Mouse (Mus musculus) forebrain, embryonic 14.5 days (tissue): Measurements from ENCODE around the gene Cux2. TPM values are rescaled to one million over a fixed set of nuclear protein-coding genes. Genes with fewer than 3 reads are reported as not detected.

Source experiments
- ATAC-seq: fragments of 200-750 bp; cut with Nextera tagmentation; 2 replicates; pipeline ENCODE4 v1.8.0; 2017; ENCODE audit warnings: mild to moderate bottlenecking, moderate library complexity
- DNase-seq: peaks from one replicate; pipeline ENCODE4 v3.0.0-alpha.2; 2015; ENCODE audit warnings: low spot score
- H3K27ac ChIP-seq: fragments of 300-500 bp; sonication (generic); 2 replicates; pipeline ENCODE4 v1.5.1; 2014; ENCODE audit warnings: low read depth, mild to moderate bottlenecking, control low read depth, low read length, moderate library complexity
- H3K27me3 ChIP-seq: fragments of 300-500 bp; sonication (generic); replicated peaks from 2 replicates; pipeline ENCODE4 v1.6.1; 2014; ENCODE audit warnings: low read length, control low read depth, mixed read lengths; ENCODE audit not compliant: control insufficient read depth, insufficient read depth
- H3K36me3 ChIP-seq: fragments of 300-500 bp; sonication (generic); 2 replicates; pipeline ENCODE4 v1.6.1; 2014; ENCODE audit warnings: low read length, control low read depth; ENCODE audit not compliant: control insufficient read depth, insufficient read depth
- H3K4me1 ChIP-seq: fragments of 300-500 bp; sonication (generic); 2 replicates; pipeline ENCODE4 v1.6.1; 2014; ENCODE audit warnings: antibody characterized with exemption, low read length, control low read depth; ENCODE audit not compliant: control insufficient read depth, insufficient read depth
- H3K4me2 ChIP-seq: fragments of 300-500 bp; sonication (generic); 2 replicates; pipeline ENCODE4 v1.6.1; 2014; ENCODE audit warnings: mild to moderate bottlenecking, control low read depth, low read length
- H3K4me3 ChIP-seq: fragments of 300-500 bp; sonication (generic); 2 replicates; pipeline ENCODE4 v1.5.1; 2014; ENCODE audit warnings: low read depth, low read length, control low read depth
- H3K9ac ChIP-seq: fragments of 300-500 bp; sonication (generic); 2 replicates; pipeline ENCODE4 v1.6.1; 2014; ENCODE audit warnings: mild to moderate bottlenecking, low read length, control low read depth, moderate library complexity
- H3K9me3 ChIP-seq: fragments of 300-500 bp; sonication (generic); replicated peaks from 2 replicates; pipeline ENCODE4 v1.6.1; 2016; ENCODE audit warnings: low read length, control low read depth, mixed read lengths; ENCODE audit not compliant: control insufficient read depth
- WGBS: fragments of 180-500 bp; shearing (Covaris S2); extraction: QIAGEN DNeasy Blood & Tissue Kit; methylation state at CpG from one replicate; pipeline ENCODE4 v1.1.7; 2014; 5-methylcytosine and 5-hydroxymethylcytosine counted together
- polyA plus RNA-seq: library from polyadenylated mRNA; unstranded; fragments of >200 nt; fragmentation: Nextera tagmentation; extraction: Ambion mirVana; gene quantifications from 2 replicates; pipeline ENCODE4 v1.2.1, GENCODE M21; 2014

Gene Cux2
- polyA plus RNA-seq, 1 experiment from 2014 or later, result 16.7 TPM

GRCm38 (mm10) chr5:121895117-121895756, 154.7 kb downstream of the Cux2 start:
- WGBS, result 22% methylated on average over 24 of the region's 24 CpGs
- Histone ChIP-seq H3K4me2 (peak overlapping the region; percentile 20), H3K27ac (peak overlapping the region; percentile 75), H3K27me3 (no peaks in the 10 kb centered on the region), H3K4me3 (no peak overlapping the region), H3K36me3 (no peaks in the 10 kb centered on the region), H3K9ac (peak overlapping the region; percentile 43; the same call in 1 of the 2 replicates), H3K4me1 (peaks cover 16% of the 10 kb centered on the region), H3K9me3 (no peaks in the 10 kb centered on the region)
- peak; percentile 89 for DNase-seq
- peak; percentile 70 for ATAC-seq

- WGBS, result 42% methylated on average over 10 of the region's 10 CpGs
- Histone ChIP-seq H3K4me2 (peak overlapping the region; percentile 20), H3K4me1 (peaks cover 22% of the 10 kb centered on the region), H3K4me3 (no peak overlapping the region), H3K9me3 (no peaks in the 10 kb centered on the region), H3K27ac (peak overlapping the region; percentile 75), H3K27me3 (no peaks in the 10 kb centered on the region), H3K9ac (peak overlapping the region; percentile 43; the same call in 1 of the 2 replicates), H3K36me3 (no peaks in the 10 kb centered on the region)
- DNase-seq (no peak), ATAC-seq (no peak)
These were observed 155.3 kb downstream of the Cux2 start for GRCm38 (mm10) chr5:121894647-121895046.

GRCm38 (mm10) chr5:121893581-121893980, 156.3 kb downstream of the Cux2 start:
- Histone ChIP-seq H3K36me3 (no peaks in the 10 kb centered on the region), H3K27ac (no peak overlapping the region), H3K4me2 (no peak overlapping the region), H3K4me1 (peaks cover 26% of the 10 kb centered on the region), H3K4me3 (no peak overlapping the region), H3K9ac (no peak overlapping the region), H3K9me3 (no peaks in the 10 kb centered on the region), H3K27me3 (no peaks in the 10 kb centered on the region)
- no peak for ATAC-seq
- WGBS, result 45% methylated on average over 3 of the region's 3 CpGs
- peak; percentile 76 for DNase-seq

- Histone ChIP-seq H3K4me2 (no peak overlapping the region), H3K4me1 (peaks cover 26% of the 10 kb centered on the region), H3K27ac (no peak overlapping the region), H3K27me3 (no peaks in the 10 kb centered on the region), H3K36me3 (no peaks in the 10 kb centered on the region), H3K4me3 (no peak overlapping the region), H3K9me3 (no peaks in the 10 kb centered on the region; the same call in 1 of the 2 replicates), H3K9ac (no peak overlapping the region)
- 79% methylated on average over 14 of the region's 14 CpGs for WGBS
- no peak for ATAC-seq
- no peak for DNase-seq
These were observed 157.6 kb downstream of the Cux2 start for GRCm38 (mm10) chr5:121892281-121892680.

- Histone ChIP-seq H3K4me2 (no peak overlapping the region), H3K9ac (no peak overlapping the region), H3K4me1 (peaks cover 24% of the 10 kb centered on the region), H3K9me3 (no peaks in the 10 kb centered on the region; the same call in 1 of the 2 replicates), H3K27ac (no peak overlapping the region), H3K4me3 (no peak overlapping the region), H3K36me3 (no peaks in the 10 kb centered on the region), H3K27me3 (no peaks in the 10 kb centered on the region)
- ATAC-seq (no peak), DNase-seq (no peak)
- 96% methylated on average over 7 of the region's 7 CpGs for WGBS
These were observed 159.0 kb downstream of the Cux2 start for GRCm38 (mm10) chr5:121890925-121891324.

- no peaks in the 10 kb centered on the region; the same call in 1 of the 2 replicates for H3K9me3 ChIP-seq
- DNase-seq, result peak; percentile 41
- no peaks in the 10 kb centered on the region for H3K27me3 ChIP-seq
- H3K27ac ChIP-seq, result peak overlapping the region; percentile 82
- WGBS, result 18% methylated on average over 9 of the region's 9 CpGs
- peak overlapping the region; percentile 14; the same call in 1 of the 2 replicates for H3K4me2 ChIP-seq
- 0 out of 2 replicates have a peak, but pooled peaks have one; percentile 11 for ATAC-seq
- no peaks in the 10 kb centered on the region for H3K36me3 ChIP-seq
- no peak overlapping the region for H3K4me3 ChIP-seq
- H3K4me1 ChIP-seq, result peaks cover 14% of the 10 kb centered on the region
- H3K9ac ChIP-seq, result 0 out of 2 replicates have a peak overlapping the region, but pooled peaks have one; percentile 37
These were observed 160.0 kb downstream of the Cux2 start for GRCm38 (mm10) chr5:121889819-121890362.

GRCm38 (mm10) chr5:121889375-121889774, 160.5 kb downstream of the Cux2 start:
- no peak overlapping the region for H3K9ac ChIP-seq
- no peak overlapping the region for H3K4me2 ChIP-seq
- H3K27ac ChIP-seq, result peak overlapping the region; percentile 82
- no peaks in the 10 kb centered on the region; the same call in 1 of the 2 replicates for H3K9me3 ChIP-seq
- ATAC-seq, result peak; percentile 81
- no peak overlapping the region for H3K4me3 ChIP-seq
- no peaks in the 10 kb centered on the region for H3K27me3 ChIP-seq
- H3K4me1 ChIP-seq, result peaks cover 10% of the 10 kb centered on the region
- WGBS, result 6% methylated on average over 13 of the region's 13 CpGs
- peak; percentile 88 for DNase-seq
- no peaks in the 10 kb centered on the region for H3K36me3 ChIP-seq

GRCm38 (mm10) chr5:121883356-121883755, 166.5 kb downstream of the Cux2 start:
- Histone ChIP-seq H3K36me3 (no peaks in the 10 kb centered on the region), H3K4me2 (no peak overlapping the region), H3K4me3 (no peak overlapping the region), H3K27me3 (no peaks in the 10 kb centered on the region), H3K9ac (no peak overlapping the region), H3K27ac (no peak overlapping the region), H3K4me1 (no peaks in the 10 kb centered on the region), H3K9me3 (no peaks in the 10 kb centered on the region; the same call in 1 of the 2 replicates)
- no peak for ATAC-seq
- WGBS, result 82% methylated on average over 8 of the region's 8 CpGs
- no peak for DNase-seq

- H3K9me3 ChIP-seq, result no peaks in the 10 kb centered on the region
- H3K36me3 ChIP-seq, result 0 out of 2 replicates have a peak, but pooled peaks cover 3% of the 10 kb centered on the region
- 70% methylated on average over 6 of the region's 6 CpGs for WGBS
- no peaks in the 10 kb centered on the region for H3K4me1 ChIP-seq
- no peak overlapping the region for H3K27ac ChIP-seq
- H3K4me3 ChIP-seq, result no peak overlapping the region
- H3K9ac ChIP-seq, result no peak overlapping the region
- DNase-seq (no peak), ATAC-seq (no peak)
- H3K4me2 ChIP-seq, result no peak overlapping the region
- H3K27me3 ChIP-seq, result no peaks in the 10 kb centered on the region
These were observed 170.7 kb downstream of the Cux2 start for GRCm38 (mm10) chr5:121879211-121879610.
